Mouse (Mus musculus) ovary, postnatal 14 days (tissue): ENCODE measurements around the gene Lpcat2.
"Not testable (repeated sequence)": the region's sequence is repeated elsewhere in the genome, so short reads cannot be mapped to it uniquely, and the experiment has no call there.

ENCODE experiments used
- DNase-seq: peaks from one replicate; pipeline ENCODE4 v3.0.0; 2022; ENCODE audit warnings: low spot score

Gene Lpcat2

DNA sequence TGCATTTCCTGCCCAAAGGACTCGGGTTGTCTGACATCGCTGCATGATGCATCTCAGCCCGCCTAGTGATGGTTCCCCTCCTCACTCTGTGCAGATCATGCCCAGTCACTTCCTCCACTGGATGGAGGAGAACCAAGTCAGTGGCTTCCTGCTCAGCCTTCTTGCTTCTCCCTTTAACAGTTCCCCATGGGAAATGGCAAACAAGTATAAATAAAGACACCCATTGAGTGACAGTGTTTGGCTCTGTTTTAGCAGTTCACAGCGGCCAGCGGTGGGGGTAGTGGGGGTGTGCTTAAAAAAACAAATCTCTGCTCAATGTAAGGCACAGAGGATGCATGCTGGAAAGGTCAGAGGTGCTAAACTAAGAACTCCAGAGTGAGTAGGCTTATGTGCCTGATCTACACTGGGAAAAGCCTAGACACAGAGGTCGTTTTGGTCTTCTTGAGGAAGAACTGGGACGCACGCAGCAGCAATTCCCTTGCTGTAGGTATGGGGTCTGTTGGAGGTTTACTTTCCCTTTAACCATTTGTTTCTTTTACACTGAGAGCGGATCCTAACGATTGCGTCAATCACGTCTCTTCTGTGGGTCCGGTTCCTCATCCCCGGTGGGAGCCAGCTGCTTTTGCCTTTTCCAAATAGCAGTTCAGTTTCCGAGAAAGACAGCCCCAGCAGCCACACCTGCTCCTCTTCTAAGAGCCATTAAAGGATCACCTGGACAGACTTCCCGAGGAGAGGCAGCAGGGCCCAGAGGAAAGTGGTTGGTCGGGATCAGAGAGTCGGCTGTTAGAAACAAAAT lies 1.8 kb upstream of the Lpcat2 start:
- DNase-seq, result no peak

DNA sequence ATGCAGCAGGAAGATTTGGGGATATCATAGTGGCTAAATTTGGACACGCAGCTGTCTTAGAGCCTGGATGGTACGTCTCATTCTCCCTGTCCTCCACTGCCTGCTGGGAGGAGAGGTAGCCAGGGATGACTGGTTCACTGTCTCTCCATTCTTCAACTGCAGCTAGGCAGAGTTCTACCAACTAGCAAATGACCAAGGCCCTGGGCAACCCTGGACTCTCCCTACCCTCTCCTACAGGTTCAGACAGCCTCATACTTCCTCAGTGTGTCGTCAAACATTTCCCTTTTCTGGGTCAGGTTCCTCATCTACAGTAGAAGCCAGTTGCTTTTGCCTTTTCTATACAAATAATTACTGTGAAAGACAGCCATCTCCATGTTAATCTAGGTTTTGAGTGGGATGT lies 466 bp upstream of the Lpcat2 start:
- no peak for DNase-seq

DNA sequence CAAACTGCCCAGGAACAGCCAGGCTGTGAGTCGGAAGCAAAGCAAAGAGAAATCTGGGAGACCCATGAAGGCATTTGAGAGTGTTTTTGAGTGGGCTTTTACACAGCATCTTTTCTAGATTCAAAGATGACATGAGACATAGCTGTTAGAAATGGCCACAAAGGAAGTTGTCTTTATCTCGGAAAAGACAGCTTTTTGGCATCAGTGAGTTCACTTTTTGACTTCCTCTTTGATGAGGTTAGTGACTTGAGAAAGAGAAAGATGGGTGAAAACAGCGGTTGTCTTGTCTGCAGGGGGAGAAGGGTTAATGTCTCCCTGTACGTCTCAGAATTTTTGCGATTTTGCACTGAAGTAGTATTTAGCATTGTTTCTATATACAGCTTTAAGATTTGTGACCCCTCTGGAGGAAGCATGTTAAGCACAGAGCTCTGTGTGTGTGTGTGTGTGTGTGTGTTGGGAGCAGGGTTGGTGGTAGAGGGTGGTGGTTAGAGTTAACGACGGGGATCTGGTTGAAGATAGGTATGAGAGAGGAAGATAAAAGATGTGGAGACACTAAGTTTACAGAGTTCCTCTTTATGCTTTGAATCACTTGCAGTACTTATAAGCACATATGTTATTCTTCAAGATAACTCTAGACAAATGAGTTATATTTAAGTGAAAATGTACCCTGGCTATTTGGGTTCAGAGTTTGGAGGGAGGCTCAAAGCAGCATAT lies 1.3 kb downstream of the Lpcat2 start:
- DNase-seq, result no peak

DNA sequence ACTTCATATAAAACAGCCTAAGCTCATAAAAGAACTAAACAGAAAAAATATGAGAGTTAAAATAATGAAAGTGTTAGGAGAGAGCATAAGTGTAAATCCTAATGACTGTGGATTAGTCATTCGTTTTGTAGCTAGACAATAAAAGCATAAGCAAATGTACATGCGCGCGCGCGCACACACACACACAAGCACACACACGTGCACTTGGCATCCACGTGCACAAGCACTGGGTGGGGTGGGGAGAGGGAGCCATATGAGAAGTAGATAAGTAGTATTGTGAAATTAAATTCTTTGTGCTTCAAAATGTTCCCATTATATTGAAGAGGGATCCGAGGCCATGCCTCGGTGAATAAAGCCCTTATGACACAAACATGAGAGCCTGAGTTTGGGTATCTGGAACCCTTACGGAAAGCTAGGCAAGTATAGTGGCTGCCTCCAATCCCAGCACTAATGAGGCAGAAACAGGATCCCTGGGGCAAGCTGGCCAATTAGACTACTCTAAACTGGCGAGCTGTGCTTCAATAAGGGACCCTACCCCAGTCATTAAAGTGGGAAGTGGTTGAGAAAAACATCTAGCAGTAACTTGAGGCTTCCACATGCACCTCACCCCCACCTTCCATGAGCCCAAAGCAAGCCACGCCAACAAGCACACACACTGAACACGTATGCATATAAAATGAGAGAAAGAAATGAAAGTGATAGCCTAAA lies 3.5 kb downstream of the Lpcat2 start:
- DNase-seq, result no peak

DNA sequence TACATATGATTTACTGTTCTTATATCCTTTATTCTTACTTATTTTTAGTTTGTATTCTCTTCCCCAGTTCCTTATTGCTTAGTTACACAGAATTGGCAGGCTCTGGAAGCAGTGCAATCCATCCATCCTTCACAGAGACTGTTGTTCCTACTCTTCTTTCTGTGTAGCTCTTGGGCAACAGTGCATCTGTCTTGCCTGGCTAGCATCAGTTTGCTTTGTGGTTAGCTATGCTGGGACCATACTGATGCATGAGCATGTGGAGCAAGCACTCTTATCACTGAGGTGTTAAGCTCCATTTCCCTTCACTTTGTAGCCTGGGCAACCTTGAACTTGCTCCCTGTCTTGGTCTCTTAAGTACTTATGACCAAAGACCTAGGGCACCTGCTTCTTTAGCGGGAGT lies 6.8 kb downstream of the Lpcat2 start:
- no peak for DNase-seq

DNA sequence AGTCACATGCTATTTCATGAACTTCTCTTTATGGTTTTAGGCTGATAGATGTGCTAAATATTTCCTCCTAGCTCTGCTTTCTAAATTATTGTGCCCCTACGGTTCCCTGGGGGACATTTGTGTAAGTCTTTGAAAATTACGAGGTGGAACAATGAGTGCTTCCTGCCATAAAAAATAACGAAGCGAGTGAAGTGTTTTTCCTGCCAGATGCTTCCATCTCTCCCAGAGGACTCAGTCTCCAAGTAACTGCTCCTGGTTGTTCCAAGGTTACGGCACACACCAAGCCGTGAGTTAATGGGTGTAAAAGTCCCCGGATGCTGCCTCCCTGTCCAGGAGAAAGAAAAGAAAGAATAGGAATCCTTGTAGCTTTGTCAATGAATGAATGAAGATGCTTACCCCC lies 15.1 kb downstream of the Lpcat2 start:
- DNase-seq, result no peak

DNA sequence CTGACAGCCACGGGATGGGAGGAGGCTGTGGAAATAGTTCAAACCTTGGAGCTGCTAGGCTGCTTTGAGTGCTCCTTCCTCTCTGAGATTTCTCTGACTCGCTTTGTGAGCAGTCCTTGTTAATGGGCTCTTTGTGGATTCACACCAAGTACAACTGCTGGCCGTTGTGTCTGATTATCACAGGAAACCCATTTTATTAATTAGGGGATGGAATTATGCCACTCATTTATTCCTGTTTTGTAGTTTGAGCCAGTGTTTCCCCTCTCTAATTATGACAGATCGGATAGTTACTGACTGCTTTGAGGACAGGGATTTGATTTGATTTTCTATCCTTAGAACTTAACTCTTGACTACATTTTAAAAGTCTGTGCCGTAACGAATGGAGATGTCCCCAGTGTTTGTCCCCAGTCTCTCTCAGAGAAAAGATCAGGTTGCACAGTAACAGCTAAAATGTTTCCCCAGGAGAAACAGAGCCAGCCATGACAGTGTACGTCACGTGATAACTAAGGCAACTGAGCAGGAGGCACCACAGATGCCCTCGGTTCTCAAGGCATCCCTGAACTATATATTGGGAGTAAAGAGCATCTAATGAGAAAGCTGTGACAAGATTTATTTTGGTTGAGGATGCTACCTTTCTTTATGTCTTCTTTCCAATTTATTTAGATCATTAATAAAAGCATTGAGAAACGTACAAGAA lies 17.1 kb downstream of the Lpcat2 start:
- DNase-seq, result no peak

DNA sequence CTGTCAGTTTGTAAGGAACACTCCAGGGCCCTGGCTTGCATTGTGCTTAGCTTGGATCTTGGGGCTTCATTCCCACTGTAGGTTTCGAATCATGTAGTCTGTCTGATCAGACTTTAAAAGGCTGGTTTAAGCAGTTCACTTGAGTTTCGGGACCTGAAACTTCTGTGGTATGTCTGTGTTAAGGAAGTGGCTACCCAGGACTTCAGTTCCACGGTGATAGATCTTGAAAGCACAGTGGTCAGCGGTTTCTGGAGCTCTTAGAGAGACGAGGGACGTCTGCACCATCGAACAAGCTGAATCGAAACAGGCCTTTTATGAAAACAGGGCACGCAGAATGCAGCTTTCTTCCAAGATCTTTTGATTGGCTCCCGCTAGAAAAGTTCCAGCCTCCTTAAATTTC lies 20.7 kb downstream of the Lpcat2 start:
- no peak for DNase-seq

DNA sequence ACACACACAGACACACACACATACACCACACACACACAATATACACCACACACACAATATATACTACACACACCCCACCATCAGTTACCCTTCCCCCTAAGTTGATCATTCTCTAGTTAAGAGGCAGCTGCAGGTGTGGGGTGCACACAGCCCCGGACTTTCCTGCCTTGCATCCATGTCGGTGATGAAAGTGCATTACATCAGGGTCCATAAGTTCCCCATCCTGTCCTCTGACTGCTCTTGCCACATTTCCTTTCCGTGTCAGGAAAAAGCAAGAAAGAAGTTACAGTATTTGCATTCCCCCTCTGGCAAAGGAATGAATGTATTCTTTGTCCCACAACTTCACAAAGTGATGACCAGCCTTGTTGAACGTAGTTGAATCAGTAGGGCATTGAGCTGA lies 26.1 kb downstream of the Lpcat2 start:
- DNase-seq, result no peak

DNA sequence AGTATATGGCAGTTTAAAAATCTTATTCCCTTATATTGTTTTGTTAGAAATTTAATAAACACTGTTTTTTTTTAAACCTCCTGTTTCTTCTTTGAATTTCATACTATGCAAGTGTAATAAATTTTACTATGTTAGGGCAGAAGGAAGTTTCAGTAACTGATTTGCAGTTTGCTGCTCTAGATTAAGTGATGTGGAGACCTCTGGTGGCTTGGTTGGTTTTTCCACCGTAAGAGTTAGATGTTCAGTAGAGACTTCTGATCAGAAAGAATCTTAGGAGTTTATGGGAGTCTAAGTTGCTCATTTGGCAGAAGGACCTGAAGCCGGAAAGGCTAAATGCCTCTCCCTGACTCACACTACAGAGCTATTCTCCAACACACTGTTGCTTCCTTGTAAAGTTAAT lies 28.6 kb downstream of the Lpcat2 start:
- no peak for DNase-seq

DNA sequence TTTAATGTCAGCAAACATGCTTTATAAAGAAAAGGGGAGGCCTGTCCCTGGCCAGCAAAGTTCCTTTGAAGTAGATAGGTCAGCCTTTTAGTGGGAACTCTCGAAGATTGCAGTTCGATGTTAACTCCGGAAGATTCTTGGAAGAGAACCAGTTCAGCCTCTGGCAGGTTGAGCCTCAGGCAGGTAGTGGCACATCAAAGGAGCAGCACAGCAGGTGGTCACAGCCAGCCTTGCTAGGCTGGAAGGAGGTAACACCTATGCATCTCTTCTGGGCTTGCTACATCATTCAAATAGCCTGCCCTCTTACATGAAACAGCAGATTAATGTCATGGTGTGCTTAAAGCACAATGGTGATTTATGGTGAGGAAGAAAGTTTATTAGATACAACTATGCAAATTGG lies 37.1 kb downstream of the Lpcat2 start:
- DNase-seq, result not testable (repeated sequence)

DNA sequence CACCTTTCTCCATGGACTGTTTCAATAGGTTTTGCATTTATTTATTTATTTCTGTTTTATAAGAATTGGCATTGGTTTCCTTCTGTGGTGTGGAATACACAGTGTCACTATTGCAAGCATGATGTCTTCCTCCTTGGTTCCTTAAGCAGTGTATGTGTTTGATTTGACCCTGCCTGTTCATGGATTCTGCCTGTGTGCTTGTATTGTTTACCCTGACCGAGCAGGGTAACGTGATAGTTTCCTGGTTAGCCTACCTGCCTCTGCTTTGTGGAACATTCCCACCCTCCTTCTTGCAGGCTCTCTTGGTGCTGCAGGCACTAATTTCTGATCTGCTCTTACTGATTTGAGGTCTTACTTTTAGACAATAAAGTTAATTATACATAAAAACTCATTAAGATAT lies 38.7 kb downstream of the Lpcat2 start:
- no peak for DNase-seq

DNA sequence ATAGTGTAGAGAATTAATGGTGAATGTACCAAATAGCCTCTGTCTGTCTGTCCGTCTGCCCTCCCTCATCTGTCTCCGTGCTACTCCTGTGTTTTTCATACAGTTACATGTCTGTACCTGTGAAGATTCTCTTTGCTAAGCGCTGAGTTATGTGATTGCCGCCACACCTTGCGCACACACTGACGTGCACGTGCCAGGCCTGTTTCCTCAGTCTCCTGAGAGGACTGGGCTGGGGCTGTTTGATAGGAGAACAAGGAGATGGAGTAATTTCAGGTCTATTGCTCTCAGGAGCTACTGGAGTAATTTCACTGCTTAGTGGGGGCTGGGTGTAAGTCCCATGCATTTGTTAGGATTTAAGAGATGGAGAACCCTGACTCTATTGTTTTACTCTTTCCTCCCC lies 39.9 kb downstream of the Lpcat2 start:
- DNase-seq, result no peak

DNA sequence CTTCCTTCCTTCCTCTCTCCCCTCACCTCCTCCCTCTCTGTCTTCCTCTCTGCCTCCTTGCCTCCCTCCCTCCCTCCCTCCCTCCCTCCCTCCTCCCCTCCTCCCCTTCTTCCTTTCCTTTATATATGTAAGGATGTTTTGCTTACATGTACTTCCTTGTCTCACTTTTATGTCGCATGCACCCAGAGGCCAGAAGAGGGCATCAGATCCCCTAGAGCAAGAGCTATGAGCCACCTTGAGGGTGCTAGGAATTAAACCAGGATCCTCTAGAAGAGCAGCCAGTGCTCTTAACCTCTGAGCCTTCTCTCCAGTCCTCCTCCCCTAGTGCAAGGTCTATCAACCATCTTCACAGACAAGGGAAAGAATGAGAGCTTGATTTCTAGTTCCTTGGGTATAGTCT lies 40.9 kb downstream of the Lpcat2 start:
- no peak for DNase-seq

DNA sequence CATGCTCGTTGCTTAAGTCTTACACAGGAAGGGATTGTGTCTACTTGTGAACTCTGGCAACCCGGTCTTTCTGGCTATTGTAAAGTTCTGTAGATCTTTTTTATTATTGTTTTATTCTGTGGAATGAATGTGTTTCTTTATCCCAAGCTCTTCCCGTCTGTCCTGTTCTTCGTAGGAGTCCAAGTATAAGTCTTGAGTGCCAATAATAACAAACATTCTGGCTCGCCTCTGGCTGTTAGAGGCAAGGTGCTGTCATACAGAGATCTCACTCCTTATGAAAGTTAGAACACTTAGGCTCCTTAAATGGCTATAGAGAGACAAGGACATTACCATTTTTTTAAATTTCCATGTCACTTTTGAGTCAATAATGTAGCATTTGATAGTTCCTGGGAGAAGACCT lies 41.5 kb downstream of the Lpcat2 start:
- DNase-seq, result no peak

DNA sequence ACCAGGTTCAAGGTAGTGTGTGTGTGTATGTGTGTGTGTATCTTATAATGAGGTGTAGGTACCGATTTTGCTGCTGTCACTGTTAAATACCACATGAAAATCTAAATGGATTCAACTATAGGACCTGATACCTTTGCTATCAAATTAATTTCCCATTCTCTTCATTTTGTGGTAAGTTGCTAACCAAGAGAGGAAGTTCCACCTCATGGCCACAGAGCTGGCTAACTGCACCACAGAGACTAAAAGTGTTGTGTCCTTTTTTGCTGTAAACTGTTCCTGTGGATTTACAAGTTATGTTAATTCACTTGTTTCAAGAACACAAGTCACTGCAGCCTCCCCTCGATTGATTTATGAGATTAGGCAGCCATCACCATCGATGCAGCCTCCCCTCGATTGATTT lies 42.7 kb downstream of the Lpcat2 start:
- DNase-seq, result no peak

DNA sequence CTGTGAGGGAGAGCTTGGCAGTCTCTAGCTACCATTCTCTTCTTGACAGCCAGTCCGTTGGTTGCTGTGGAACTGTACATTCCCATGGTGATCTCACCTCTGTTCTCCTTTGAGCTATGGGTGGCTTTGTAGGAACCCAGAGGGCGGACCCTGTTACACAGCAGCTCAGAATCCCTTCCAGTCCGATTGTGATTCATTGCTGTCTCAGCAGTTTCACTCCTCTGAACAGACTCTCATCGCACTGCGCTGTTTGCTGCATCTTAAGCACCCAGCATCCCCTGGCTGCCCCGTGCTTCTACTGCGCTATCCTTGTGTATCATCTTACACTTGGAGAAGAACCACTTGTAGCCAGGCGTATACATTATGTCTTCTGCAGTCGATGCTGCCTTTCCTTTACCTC lies 44.5 kb downstream of the Lpcat2 start:
- no peak for DNase-seq

DNA sequence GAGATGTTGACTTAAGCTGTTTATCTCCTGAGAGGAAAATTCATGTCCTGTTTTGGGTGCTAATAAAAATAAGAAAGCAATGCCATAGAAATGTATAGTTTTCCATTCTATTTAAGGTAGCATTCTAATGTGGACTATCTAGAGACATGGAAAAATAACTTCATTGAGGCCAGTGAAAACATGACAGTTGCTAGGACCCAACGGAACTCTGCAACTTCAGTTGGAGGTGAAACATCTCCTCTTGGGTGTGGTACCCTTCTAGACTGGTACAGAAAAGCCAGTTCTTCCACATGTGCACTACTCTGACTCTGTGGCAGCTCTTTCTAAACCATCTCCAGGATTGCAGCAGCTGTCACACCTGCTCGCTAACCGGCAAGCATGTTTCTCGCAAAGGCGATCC lies 46.0 kb downstream of the Lpcat2 start, which contains the start of gene Capns2:
Gene Capns2, plus strand, starts transcription at position 301 of the 400 bp plus-strand sequence.
- no peak for DNase-seq

DNA sequence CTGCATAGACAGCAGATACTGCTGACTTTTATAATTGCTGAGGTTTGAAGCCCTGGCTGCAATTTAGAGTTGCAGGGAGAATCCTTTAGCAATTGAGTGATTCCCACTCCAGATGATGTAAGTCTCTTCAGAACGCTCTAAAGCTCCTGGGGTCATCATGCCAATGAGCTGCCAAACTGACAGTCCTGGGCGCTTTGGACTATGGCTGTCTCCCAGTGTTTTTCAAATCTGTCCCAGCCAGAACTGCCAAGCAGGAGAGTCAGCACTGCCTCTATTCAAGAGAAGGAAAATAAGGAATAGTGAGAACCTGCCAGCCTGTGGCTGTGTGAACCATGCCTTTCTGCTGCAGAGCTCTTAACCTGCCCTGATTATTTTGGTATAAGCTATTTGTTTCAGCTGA lies 47.8 kb downstream of the Lpcat2 start:
- no peak for DNase-seq

DNA sequence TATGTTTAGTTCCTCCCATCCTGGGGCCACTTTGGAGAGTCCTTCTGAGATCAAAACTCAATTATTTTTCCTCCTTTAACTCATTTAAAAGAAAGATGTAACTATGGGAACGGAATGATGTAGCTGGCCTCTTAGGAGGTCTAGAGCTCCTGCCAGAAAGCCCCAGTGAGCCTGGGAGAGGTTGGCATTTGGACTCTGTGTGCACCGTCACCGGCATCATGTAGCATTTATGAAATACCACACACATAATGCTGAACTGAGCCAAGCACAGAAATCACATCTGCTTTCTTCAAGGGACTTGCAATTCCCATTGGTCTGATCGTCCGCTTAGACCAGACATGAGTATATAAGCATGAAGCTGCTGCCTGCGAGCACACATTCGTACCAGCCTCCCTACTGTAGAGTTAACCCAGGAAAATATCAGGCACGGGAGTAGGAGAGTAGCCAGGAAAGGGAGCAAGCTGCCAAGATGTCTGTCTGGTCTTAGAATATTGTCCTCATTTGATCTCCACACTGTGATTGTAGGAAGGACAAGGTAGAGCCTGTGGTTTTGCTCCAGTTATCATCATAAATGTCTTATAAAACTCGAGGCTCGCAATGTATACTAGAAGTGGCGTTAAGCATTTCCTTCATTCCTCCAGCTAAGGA lies 48.5 kb downstream of the Lpcat2 start:
- no peak for DNase-seq

DNA sequence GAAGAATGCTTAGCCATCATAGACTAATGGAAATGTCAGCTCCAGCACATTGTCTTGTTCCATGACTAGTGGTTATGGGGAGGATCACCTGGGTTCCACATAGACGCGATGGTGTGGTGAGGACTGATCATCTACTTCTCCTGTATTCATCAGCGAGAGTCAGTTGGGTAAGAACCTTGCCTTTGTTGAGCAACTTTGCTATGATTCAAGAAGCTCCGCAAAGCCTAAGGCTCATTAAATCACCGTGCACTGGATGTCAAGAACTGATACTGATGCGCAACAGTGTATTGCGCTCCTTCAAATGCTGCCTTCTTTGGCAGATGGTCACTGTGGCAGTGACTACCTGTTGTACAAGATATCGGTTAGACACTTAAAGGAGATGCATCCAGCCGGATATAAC lies 51.4 kb downstream of the Lpcat2 start:
- no peak for DNase-seq

DNA sequence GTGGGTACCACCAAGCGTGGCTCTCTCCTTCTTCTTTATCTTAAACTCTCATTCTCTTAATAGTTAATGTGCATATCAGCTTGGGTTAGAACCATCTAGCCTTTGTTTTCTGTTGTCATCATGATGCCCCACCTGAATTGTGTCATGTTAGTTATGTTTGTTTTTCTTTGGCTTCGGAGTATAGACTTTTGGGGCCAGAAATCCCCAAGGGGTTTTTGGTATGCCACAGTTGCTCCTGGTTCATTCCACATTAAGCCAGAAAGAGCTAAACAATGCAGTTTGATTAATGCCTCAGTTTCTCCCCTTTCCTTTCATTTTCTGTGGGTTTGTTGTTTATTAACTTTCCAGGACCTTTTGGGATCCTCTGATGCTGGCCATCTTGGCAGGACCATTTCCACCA lies 53.3 kb downstream of the Lpcat2 start:
- no peak for DNase-seq
